Mouse (Mus musculus): ENCODE measurements around the gene Abcf3.

DNA sequence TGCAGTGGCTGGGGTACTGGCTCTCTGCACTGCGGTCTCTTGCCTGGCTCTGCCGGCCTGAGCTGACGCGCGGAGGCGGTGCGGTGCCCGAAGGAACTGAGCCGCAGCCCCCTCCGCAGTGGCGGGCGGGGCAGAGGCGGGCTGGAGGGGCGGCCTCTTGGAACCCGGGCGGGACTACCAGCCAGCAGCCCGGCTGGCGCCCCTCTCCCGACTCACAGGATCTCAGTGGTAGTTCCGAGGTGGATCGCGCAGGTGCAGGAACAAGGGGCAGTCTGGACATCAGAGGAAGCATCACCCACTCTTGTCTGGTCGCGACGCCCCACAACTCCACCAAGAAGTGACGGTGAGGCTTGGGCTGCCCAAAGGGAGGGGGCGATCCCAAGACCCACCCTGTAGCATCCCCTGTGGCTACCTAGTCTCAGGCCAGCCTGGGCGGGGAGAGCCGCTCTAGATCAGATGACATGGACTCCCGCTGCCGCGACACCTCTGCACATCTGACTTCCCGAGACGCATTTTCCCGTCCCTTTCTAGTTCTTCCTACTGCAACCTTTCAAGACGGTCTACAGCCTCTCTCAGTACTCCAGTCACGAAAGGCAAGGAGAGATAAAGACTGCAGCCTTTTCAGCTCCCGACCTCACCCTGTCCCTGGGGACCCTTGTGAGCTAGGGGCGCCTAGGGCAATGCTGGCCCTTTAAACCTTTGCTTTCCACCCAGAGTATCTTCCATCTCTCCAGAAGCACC, 41.7 kb downstream of the Abcf3 start:
- TF ChIP-seq MAX (IDR thresholded peaks at IDR 0.05; ENCODE audit: low read length) (no peak), ZKSCAN1 (IDR thresholded peaks at IDR 0.05; ENCODE audit: low read depth, low read length) (no peak), POLR2A (IDR thresholded peaks at IDR 0.05; ENCODE audit: control insufficient read depth in 1 of 2, insufficient read depth in 1 of 2, low read depth in 1 of 2, low read length in 2 of 2, poor library complexity in 1 of 2) (no peak), UBTF (IDR thresholded peaks at IDR 0.05; ENCODE audit: borderline replicate concordance, insufficient read depth, low read depth, low read length) (no peak), NRF1 (IDR thresholded peaks at IDR 0.05; ENCODE audit: insufficient read depth, low read depth, low read length, poor library complexity, severe bottlenecking) (no peak), POLR2AphosphoS5 (IDR thresholded peaks at IDR 0.05; ENCODE audit: borderline replicate concordance, low read depth, low read length) (no peak), SMC3 (IDR thresholded peaks at IDR 0.05; ENCODE audit: low read depth, low read length) (no peak), GATA1 (IDR thresholded peaks at IDR 0.05; ENCODE audit: low read depth, low read length) (no peak), EP300 (IDR thresholded peaks at IDR 0.05; ENCODE audit: low read depth in 1 of 2, low read length in 2 of 2) (no peak), RCOR1 (IDR thresholded peaks at IDR 0.05; ENCODE audit: low read depth, low read length) (no peak)

Data from MEL (cell line).